Mouse (Mus musculus): ENCODE measurements around the gene Mier2. TPM values are rescaled to one million over a fixed set of nuclear protein-coding genes. Genes with fewer than 3 reads are reported as not detected.

Mier2 gene
- total RNA-seq, 4 experiments from 2014 or later = 24.2 to 49.8 (median 41.4) TPM

- no peak for DNase-seq
These were observed 58.2 kb downstream of the Mier2 start for GRCm38 (mm10) chr10:79496701-79497288.

GRCm38 (mm10) chr10:79495886-79496285 is 59.1 kb downstream of the Mier2 start:
- no peak for DNase-seq

Small RNA genes lying within 50 kb of the gene (microRNA-seq; reads per million reads assigned to microRNA genes)
- 0.35 to 0.50 reads per million in 2 experiments for gene Mir6909

Other genes starting within 250 kb of the Mier2 start
- not detected for gene Vmn2r82, start 198.7 kb downstream of the Mier2 start, total RNA-seq (2022)
- gene Vmn2r83, start 86.5 kb downstream of the Mier2 start, total RNA-seq (2022) = not detected
- 10 to 100 TPM; 21.3 to 49.8 (median 30.1) TPM for gene Plpp2, start 21.4 kb downstream of the Mier2 start, total RNA-seq (2022)
- gene Theg, start 32.1 kb upstream of the Mier2 start, total RNA-seq (2022) = not detected
- under 1 TPM; 0.12 to 0.31 (median 0.17) TPM for gene C2cd4c, start 58.8 kb upstream of the Mier2 start, total RNA-seq (2022)
- 10 to 100 TPM in 1 of 4 experiments, 1 to 10 TPM in 3; 3.6 to 11.4 (median 6.0) TPM for gene Shc2, start 82.7 kb upstream of the Mier2 start, total RNA-seq (2022)
- not detected for gene Odf3l2, start 90.5 kb upstream of the Mier2 start, total RNA-seq (2022)
- gene Madcam1, start 109.4 kb upstream of the Mier2 start, total RNA-seq (2022) = not detected
- 10 to 100 TPM; 37.8 to 41.6 (median 39.3) TPM for gene Tpgs1, start 114.2 kb upstream of the Mier2 start, total RNA-seq (2022)
- 10 to 100 TPM; 50.9 to 77.7 (median 69.2) TPM for gene Cdc34, start 127.0 kb upstream of the Mier2 start, total RNA-seq (2022)
- 1 to 10 TPM; 1.2 to 2.2 (median 1.7) TPM for gene Gzmm, start 133.8 kb upstream of the Mier2 start, total RNA-seq (2022)
- 100 to 1,000 TPM; 578 to 598 (median 581) TPM for gene Bsg, start 149.3 kb upstream of the Mier2 start, total RNA-seq (2022)
- gene Hcn2, start 161.4 kb upstream of the Mier2 start, total RNA-seq (2022) = 10 to 100 TPM in 2 of 4 experiments, 1 to 10 TPM in 2; 8.1 to 10.9 (median 10.3) TPM
- gene Polrmt, start 191.4 kb upstream of the Mier2 start, total RNA-seq (2022) = 10 to 100 TPM; 58.5 to 79.0 (median 70.8) TPM
- gene Fgf22, start 199.9 kb upstream of the Mier2 start, total RNA-seq (2022) = 1 to 10 TPM in 2 of 4 experiments, under 1 TPM in 1, not detected in 1; 0.38 to 1.2 (median 1.1) TPM
- gene Rnf126, start 211.8 kb upstream of the Mier2 start, total RNA-seq (2022) = 10 to 100 TPM; 45.2 to 61.9 (median 50.8) TPM
- gene Fstl3, start 222.1 kb upstream of the Mier2 start, total RNA-seq (2022) = 10 to 100 TPM in 2 of 4 experiments, 1 to 10 TPM in 2; 8.8 to 55.0 (median 26.2) TPM
- under 1 TPM in 2 of 4 experiments, not detected in 2; 0.13 to 0.38 TPM for gene Prss57, start 235.8 kb upstream of the Mier2 start, total RNA-seq (2022)
- 100 to 1,000 TPM in 2 of 4 experiments, 10 to 100 TPM in 2; 72.7 to 123 (median 96.1) TPM for gene Palm, start 238.4 kb upstream of the Mier2 start, total RNA-seq (2022)